Mouse (Mus musculus) lung, embryonic 16.5 days (tissue): ENCODE measurements around the gene Npw. TPM values are rescaled to one million over a fixed set of nuclear protein-coding genes. Genes with fewer than 3 reads are reported as not detected.
"Not testable (repeated sequence)": the region's sequence is repeated elsewhere in the genome, so short reads cannot be mapped to it uniquely, and the experiment has no call there.

Source experiments
- ATAC-seq: fragments of 200-750 bp; cut with Nextera tagmentation; 2 replicates; pipeline ENCODE4 v1.8.0; 2017; ENCODE audit warnings: low read depth, mild to moderate bottlenecking, moderate library complexity
- H3K27ac ChIP-seq: fragments of 300-500 bp; sonication (generic); 2 replicates; pipeline ENCODE4 v1.5.1; 2014; ENCODE audit warnings: mild to moderate bottlenecking, control low read depth, low read length
- H3K27me3 ChIP-seq: fragments of 300-500 bp; sonication (generic); 2 replicates; pipeline ENCODE4 v1.6.1; 2014; ENCODE audit warnings: low read depth, low read length, mixed read lengths; ENCODE audit not compliant: control insufficient read depth, insufficient read depth
- H3K36me3 ChIP-seq: fragments of 300-500 bp; sonication (generic); 2 replicates; pipeline ENCODE4 v1.6.1; 2014; ENCODE audit warnings: low read length; ENCODE audit not compliant: control insufficient read depth, insufficient read depth
- H3K4me1 ChIP-seq: fragments of 300-500 bp; sonication (generic); replicated peaks from 2 replicates; pipeline ENCODE4 v1.6.1; 2014; ENCODE audit warnings: low read length, mixed read lengths; ENCODE audit not compliant: control insufficient read depth, insufficient read depth
- H3K4me2 ChIP-seq: fragments of 300-500 bp; sonication (generic); 2 replicates; pipeline ENCODE4 v1.6.1; 2014; ENCODE audit warnings: low read depth, low read length, control low read depth
- H3K4me3 ChIP-seq: fragments of 300-500 bp; sonication (generic); 2 replicates; pipeline ENCODE4 v1.5.1; 2014; ENCODE audit warnings: mild to moderate bottlenecking, low read length, control low read depth
- H3K9ac ChIP-seq: fragments of 300-500 bp; sonication (generic); 2 replicates; pipeline ENCODE4 v1.6.1; 2014; ENCODE audit warnings: low read length, control low read depth
- H3K9me3 ChIP-seq: fragments of 300-500 bp; sonication (generic); 2 replicates; pipeline ENCODE4 v1.6.1; 2016; ENCODE audit warnings: low read length; ENCODE audit not compliant: control insufficient read depth
- WGBS: fragments of 180-500 bp; shearing (Covaris S2); extraction: QIAGEN DNeasy Blood & Tissue Kit; methylation state at CpG from one replicate; pipeline ENCODE4 v1.1.7; 2014; 5-methylcytosine and 5-hydroxymethylcytosine counted together
- polyA plus RNA-seq: library from polyadenylated mRNA; unstranded; fragments of >200 nt; fragmentation: Nextera tagmentation; extraction: Ambion mirVana; gene quantifications from 2 replicates; pipeline ENCODE4 v1.2.1, GENCODE M21; 2015

Npw gene
- polyA plus RNA-seq, 1 experiment from 2014 or later, result 1.1 TPM

DNA sequence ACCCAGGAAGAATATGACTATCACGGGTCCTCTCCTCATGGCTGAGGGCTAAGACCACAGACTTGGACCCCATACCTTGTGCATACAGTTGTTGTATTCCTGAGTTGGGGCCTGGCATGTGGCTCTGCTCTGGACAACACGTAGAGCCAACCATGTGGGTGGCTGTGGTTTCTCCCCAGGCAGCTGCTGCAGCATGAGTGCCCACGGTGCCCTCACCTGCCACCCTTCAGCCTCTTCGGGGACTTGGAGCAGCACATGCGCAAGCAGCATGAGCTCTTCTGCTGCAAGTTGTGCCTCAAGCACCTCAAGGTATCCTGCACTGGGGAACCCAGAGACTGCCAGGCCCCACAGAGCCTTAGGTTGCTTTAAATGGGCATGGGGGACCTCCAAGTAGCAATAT is 18.6 kb upstream of the Npw start:
- 89% methylated on average over 5 of the region's 5 CpGs for WGBS
- H3K36me3 ChIP-seq, result peaks cover 46% of the 10 kb centered on the region

DNA sequence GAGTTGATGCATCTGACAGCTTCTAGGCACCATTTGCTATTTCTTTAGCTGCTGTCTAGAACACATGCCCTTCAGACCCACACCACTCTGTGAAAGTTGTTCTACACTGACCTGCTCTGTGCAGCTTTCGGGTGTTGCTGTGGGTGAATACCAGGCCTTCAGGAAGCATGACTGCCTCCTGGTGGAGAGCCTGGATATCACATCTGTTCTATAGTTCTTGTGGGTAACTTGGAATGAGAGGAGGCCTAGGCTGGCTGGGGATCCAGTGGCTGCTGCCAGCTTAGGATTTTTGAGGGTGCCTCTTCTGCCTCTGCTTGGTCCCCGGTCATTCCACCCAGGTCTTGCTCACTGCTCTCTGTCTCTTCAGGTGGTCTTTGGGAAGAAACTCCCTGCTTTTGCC is 17.9 kb upstream of the Npw start:
- Histone ChIP-seq H3K4me2 (no peak overlapping the region), H3K9ac (no peak overlapping the region), H3K4me1 (peaks cover 13% of the 10 kb centered on the region), H3K27ac (no peak overlapping the region), H3K9me3 (no peaks in the 10 kb centered on the region), H3K36me3 (peaks cover 41% of the 10 kb centered on the region), H3K27me3 (no peaks in the 10 kb centered on the region), H3K4me3 (no peak overlapping the region)
- no peak for ATAC-seq
- WGBS, result 53% methylated on average over 2 of the region's 2 CpGs

More for the DNA sequence above, 18.6 kb upstream of the Npw start:
- Histone ChIP-seq H3K9me3 (no peaks in the 10 kb centered on the region), H3K27me3 (no peaks in the 10 kb centered on the region), H3K27ac (no peak overlapping the region), H3K4me2 (no peak overlapping the region), H3K9ac (no peak overlapping the region), H3K4me1 (peaks cover 6% of the 10 kb centered on the region), H3K4me3 (no peak overlapping the region)
- no peak for ATAC-seq

DNA sequence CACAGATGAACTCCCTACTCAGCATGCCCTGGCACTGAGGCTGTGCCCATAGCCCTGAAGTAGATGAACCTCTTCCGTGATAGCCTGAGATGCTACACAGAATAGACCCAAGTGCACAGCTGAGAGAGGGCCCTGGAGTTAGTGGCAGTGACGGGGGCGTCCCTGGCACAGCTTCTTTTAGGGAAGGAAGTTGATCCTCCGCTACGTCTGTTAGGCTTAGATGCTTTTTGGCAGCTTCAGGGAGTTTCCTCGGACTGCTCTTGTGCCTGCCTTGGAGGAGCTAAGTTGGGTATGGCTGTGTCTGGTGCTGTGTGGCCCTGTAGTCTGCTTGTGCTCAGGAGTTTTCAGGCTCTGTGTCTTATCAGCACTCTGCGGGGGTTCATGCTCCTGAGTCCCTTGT is 16.0 kb upstream of the Npw start:
- WGBS, result 71% methylated on average over 7 of the region's 7 CpGs
- ATAC-seq, result no peak
- Histone ChIP-seq H3K27ac (no peak overlapping the region), H3K4me3 (no peak overlapping the region), H3K36me3 (peaks cover 25% of the 10 kb centered on the region), H3K9ac (no peak overlapping the region), H3K4me2 (no peak overlapping the region), H3K9me3 (no peaks in the 10 kb centered on the region), H3K27me3 (no peaks in the 10 kb centered on the region), H3K4me1 (peaks cover 23% of the 10 kb centered on the region)

DNA sequence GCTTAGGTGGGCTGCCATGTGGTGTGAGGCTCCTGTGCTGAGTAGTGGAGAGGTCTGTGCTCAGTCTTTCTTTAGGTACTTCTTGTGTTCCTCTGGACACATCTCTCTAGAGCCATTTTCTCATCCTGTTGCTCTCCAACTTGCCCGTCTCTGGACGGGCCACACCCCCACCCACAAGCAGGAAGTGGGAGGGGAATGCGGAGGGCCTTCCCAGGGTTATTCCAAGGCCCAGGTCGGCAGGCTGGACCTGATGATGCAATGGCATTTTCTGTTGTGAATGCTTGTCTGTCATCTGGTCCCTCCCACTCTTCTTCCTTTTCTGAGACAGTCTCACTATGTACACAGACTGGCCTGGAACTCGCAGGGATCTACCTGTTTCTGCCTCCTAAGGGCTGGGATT is 13.9 kb upstream of the Npw start:
- Histone ChIP-seq H3K4me2 (peak overlapping the region; percentile 90; the same call in 1 of the 2 replicates), H3K36me3 (peaks cover 4% of the 10 kb centered on the region; the same call in 1 of the 2 replicates), H3K4me3 (no peak overlapping the region), H3K27ac (no peak overlapping the region), H3K9me3 (no peaks in the 10 kb centered on the region), H3K9ac (0 out of 2 replicates have a peak overlapping the region, but pooled peaks have one; percentile 17), H3K4me1 (peaks cover 26% of the 10 kb centered on the region), H3K27me3 (no peaks in the 10 kb centered on the region)
- no peak for ATAC-seq
- WGBS, result 11% methylated on average over 5 of the region's 5 CpGs

DNA sequence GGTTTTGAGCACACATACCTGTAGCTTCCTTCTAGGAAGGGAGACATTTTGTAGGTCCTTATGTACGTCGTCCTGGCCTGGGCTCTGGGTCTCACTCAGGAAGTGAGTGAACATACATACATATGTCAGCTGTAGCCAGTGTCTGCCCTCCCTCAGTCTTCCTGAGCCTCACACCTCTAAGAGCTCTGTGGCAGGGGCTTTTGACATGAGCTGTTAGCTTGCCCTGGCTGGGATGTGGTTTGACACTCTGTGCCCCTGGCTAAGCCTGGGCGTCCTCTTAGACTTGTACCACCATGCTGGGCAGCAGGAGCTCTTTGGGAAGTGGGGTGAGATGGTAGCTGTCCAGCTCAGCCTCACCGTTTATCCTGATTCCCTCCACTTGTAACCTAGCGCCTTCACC is 13.1 kb upstream of the Npw start:
- H3K27ac ChIP-seq, result no peak overlapping the region
- ATAC-seq, result no peak
- H3K4me3 ChIP-seq, result no peak overlapping the region
- no peaks in the 10 kb centered on the region for H3K9me3 ChIP-seq
- peak overlapping the region; percentile 90; the same call in 1 of the 2 replicates for H3K4me2 ChIP-seq
- no peaks in the 10 kb centered on the region for H3K27me3 ChIP-seq
- peaks cover 26% of the 10 kb centered on the region for H3K4me1 ChIP-seq
- H3K9ac ChIP-seq, result no peak overlapping the region
- 52% methylated on average over 5 of the region's 5 CpGs for WGBS
- H3K36me3 ChIP-seq, result no peaks in the 10 kb centered on the region

DNA sequence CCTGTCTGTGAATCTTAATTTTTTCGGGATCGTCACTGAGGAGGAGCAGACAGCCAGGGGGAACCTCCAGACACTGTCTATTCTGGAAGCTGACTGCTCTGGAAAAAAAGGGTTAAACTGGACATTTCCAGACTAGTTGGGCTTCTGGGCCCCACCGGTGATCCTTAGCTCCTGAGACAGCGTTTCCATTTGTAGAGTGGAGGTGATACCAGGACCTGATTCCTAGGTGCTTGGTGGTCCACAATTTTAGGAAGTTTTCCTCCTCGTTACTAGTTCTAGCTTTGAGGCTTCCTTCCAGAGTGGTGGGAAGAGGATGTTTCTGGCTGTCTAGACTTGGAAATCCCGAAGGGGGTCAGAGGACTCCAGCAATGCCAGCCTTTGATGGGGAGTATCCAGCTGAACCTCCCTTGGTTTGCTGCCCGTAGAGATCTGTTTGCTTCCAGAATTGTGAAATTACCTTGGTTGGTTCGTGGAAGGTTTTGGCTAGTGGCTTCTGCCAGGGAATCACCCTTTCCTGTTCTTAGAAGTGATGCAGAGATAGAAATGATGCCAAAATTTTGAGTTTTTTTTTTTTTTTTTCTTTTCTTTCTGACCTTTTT is 12.1 kb upstream of the Npw start:
- WGBS, result 5% methylated on average over 8 of the region's 8 CpGs
- peak overlapping the region; percentile 90 for H3K4me2 ChIP-seq
- no peaks in the 10 kb centered on the region for H3K36me3 ChIP-seq
- H3K4me3 ChIP-seq, result peak overlapping the region; percentile 97
- peak overlapping the region; percentile 94 for H3K9ac ChIP-seq
- peak overlapping the region; percentile 79 for H3K27ac ChIP-seq
- no peaks in the 10 kb centered on the region for H3K27me3 ChIP-seq
- peaks cover 26% of the 10 kb centered on the region for H3K4me1 ChIP-seq
- ATAC-seq, result no peak; the same call in 1 of the 2 replicates
- H3K9me3 ChIP-seq, result no peaks in the 10 kb centered on the region

DNA sequence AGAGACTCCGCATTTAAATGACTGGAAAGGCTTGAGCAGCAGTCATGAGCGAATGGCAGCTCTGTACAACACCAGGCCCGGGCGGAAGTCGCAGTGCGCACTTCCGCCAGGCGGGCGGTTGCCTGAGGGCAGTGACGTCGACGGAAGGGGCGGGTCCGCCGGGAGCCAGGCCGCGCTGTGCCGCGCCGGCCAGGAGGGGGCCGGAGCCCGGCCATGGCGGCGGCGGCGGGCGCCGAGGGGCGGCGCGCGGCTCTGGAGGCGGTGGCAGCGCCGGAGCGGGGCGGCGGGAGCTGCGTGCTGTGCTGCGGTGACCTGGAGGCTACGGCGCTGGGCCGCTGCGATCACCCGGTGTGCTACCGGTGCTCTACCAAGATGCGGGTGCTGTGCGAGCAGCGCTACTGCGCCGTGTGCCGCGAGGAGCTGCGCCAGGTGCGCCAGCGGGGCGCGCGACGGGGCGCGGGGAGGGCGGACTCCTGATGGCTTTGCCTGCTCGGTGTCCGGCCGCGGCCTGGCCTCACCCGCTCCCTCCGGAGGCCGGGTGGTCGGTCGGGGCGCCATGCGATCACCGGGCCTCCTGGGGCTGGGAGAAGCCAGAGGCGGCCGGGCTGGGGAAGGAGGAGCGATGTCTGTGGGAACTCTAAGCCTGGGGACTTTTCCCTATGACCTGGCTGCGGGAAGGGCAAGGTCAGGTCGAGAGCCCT is 11.4 kb upstream of the Npw start, which contains the start of gene Zfp598:
Zfp598 (plus strand) TSS at position 143 of the 701 bp plus-strand sequence.
- H3K27me3 ChIP-seq, result no peaks in the 10 kb centered on the region
- peak within 1 kb of the TSS; percentile 97 for H3K4me3 ChIP-seq
- peak; percentile 99 for ATAC-seq
- peak within 1 kb of the TSS; percentile 79 for H3K27ac ChIP-seq
- H3K4me2 ChIP-seq, result peak within 1 kb of the TSS; percentile 90
- peaks cover 26% of the 10 kb centered on the region for H3K4me1 ChIP-seq
- peak within 1 kb of the TSS; percentile 94 for H3K9ac ChIP-seq
- WGBS, result under 1% methylated on average over 29 of the region's 80 CpGs
- H3K36me3 ChIP-seq, result no peaks in the 10 kb centered on the region
- no peaks in the 10 kb centered on the region for H3K9me3 ChIP-seq

DNA sequence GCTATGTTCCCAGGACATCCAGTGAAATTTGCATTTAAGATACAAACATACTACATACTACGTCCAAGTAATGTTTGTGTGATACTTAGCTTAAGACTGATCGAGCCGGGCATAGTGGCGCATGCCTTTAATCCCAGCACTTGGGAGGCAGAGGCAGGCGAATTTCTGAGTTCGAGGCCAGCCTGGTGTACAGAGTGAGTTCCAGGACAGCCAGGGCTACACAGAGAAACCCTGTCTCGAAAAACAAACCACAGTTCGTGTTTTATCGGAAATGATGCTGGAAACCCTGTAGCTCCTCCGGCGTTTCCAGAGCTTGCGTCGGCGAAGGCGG is 10.9 kb upstream of the Npw start:
- not testable (repeated sequence) for H3K9me3 ChIP-seq, H3K27me3 ChIP-seq, ATAC-seq, H3K36me3 ChIP-seq
- peak overlapping the region; percentile 94 for H3K9ac ChIP-seq
- 11% methylated on average over 15 of the region's 15 CpGs for WGBS
- peak overlapping the region; percentile 97 for H3K4me3 ChIP-seq
- H3K4me1 ChIP-seq, result peaks cover 26% of the 10 kb centered on the region
- H3K27ac ChIP-seq, result peak overlapping the region; percentile 79
- H3K4me2 ChIP-seq, result peak overlapping the region; percentile 63

DNA sequence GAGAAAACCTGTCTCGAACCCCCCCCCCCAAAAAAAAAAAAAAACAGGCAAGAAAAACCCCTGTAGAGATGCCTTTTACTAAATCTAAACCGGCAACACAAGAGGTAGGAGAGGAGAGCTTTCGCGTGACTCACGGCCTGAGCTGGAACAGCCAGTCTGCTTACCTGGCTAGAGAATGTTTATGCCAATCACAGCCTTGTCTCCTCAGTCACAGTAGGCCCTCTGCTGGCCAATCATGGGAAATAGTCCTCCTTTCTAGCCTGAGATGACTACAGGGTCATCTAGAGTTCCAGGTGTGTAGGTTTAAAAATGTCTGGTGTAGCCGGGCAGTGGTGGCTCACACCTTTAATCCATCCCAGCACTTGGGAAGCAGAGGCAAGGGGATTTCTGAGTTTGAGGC is 9.2 kb upstream of the Npw start:
- no peak overlapping the region for H3K9ac ChIP-seq
- 20% methylated on average over 6 of the region's 6 CpGs for WGBS
- no peak overlapping the region for H3K4me2 ChIP-seq
- peaks cover 26% of the 10 kb centered on the region for H3K4me1 ChIP-seq
- no peak overlapping the region for H3K4me3 ChIP-seq
- no peaks in the 10 kb centered on the region for H3K27me3 ChIP-seq
- no peaks in the 10 kb centered on the region for H3K9me3 ChIP-seq
- H3K27ac ChIP-seq, result no peak overlapping the region
- ATAC-seq, result no peak
- H3K36me3 ChIP-seq, result no peaks in the 10 kb centered on the region
